Mouse (Mus musculus) kidney, adult 2 months (tissue): ENCODE data around the gene Macrod2. TPM values are rescaled to one million over a fixed set of nuclear protein-coding genes. Genes with fewer than 3 reads are reported as not detected.

Experiments used
- DNase-seq: peaks from one replicate; pipeline ENCODE4 v3.0.0; 2021
- H3K27ac ChIP-seq: fragments of 200-500 bp; 2 replicates; pipeline ENCODE4 v1.5.1; 2012; ENCODE audit warnings: low read depth, low read length, control low read depth, inconsistent platforms; ENCODE audit not compliant: insufficient read depth
- H3K27me3 ChIP-seq: fragments of 200-500 bp; replicated peaks from 2 replicates; pipeline ENCODE4 v1.6.1; 2012; ENCODE audit warnings: mild to moderate bottlenecking, moderate library complexity, low read length, inconsistent platforms; ENCODE audit not compliant: control insufficient read depth, insufficient read depth
- H3K36me3 ChIP-seq: fragments of 200-500 bp; 2 replicates; pipeline ENCODE4 v1.6.1; 2012; ENCODE audit warnings: mild to moderate bottlenecking, moderate library complexity, low read length, inconsistent platforms; ENCODE audit not compliant: control insufficient read depth, insufficient read depth
- H3K4me1 ChIP-seq: fragments of 200-500 bp; 2 replicates; pipeline ENCODE4 v1.6.1; 2011; ENCODE audit warnings: low read length; ENCODE audit not compliant: control insufficient read depth, insufficient read depth
- H3K4me3 ChIP-seq: fragments of 200-500 bp; 2 replicates; pipeline ENCODE4 v1.5.1; 2011; ENCODE audit warnings: mild to moderate bottlenecking, low read depth, low read length, control low read depth; ENCODE audit not compliant: insufficient read depth
- CTCF ChIP-seq: fragments of 200-500 bp; conservative IDR thresholded peaks from 2 replicates; pipeline ENCODE4 v1.5.1; 2011; ENCODE audit warnings: low read depth, mild to moderate bottlenecking, control low read depth, low read length, moderate library complexity, mixed read lengths; ENCODE audit not compliant: insufficient read depth, insufficient read length
- POLR2A ChIP-seq: fragments of 200-500 bp; IDR thresholded peaks from one replicate; pipeline ENCODE4 v1.6.1; 2011; ENCODE audit warnings: low read depth, low read length, control low read depth
- WGBS: fragments of 180-500 bp; shearing (Covaris S2); methylation state at CpG from one replicate; pipeline ENCODE4 v1.1.7; 2018; 5-methylcytosine and 5-hydroxymethylcytosine counted together
- polyA plus RNA-seq: library from polyadenylated mRNA; depleted of rRNA; stranded (reverse); fragments of >200 nt; gene quantifications from 2 replicates; pipeline ENCODE4 v1.2.3, GENCODE M21; 2012

Macrod2 gene
- polyA plus RNA-seq, 1 experiment: 9.8 TPM

GRCm38 (mm10) chr2:140906123-140906522 lies 511.0 kb downstream of the Macrod2 start:
- no peak for DNase-seq
- no peaks in the 10 kb centered on the region; the same call in 1 of the 2 replicates for H3K4me1 ChIP-seq
- no peak overlapping the region for H3K4me3 ChIP-seq
- no peaks in the 10 kb centered on the region for H3K36me3 ChIP-seq
- no peak for TF ChIP-seq POLR2A
- TF ChIP-seq CTCF: no peak
- H3K27ac ChIP-seq: no peak overlapping the region
- H3K27me3 ChIP-seq: no peaks in the 10 kb centered on the region
- 52% methylated on average over 3 of the region's 3 CpGs for WGBS

DNA sequence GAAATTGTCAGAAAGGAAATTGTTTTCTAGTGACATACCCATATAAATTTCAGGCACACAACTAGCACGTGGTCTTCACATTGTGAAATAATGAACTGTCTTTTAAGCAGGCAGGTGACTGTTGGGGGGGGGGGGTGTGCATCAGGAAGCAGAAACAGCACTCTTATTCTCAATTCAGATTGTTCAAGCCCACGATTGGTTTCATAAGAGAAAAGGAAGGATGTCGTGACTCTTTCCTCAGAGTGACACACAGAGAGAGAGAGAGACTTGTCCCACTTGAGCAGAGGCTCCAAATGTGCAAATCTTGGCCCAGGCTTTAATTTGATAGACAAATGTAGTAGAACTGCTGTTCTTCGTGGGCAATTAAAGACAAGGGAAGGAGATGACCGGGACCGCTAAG lies 516.4 kb downstream of the Macrod2 start:
- Histone ChIP-seq H3K36me3 (no peaks in the 10 kb centered on the region), H3K4me1 (no peaks in the 10 kb centered on the region), H3K27ac (no peak overlapping the region), H3K27me3 (no peaks in the 10 kb centered on the region), H3K4me3 (no peak overlapping the region)
- no peak for DNase-seq
- TF ChIP-seq CTCF: no peak
- TF ChIP-seq POLR2A: no peak
- 55% methylated on average over 6 of the region's 6 CpGs for WGBS

DNA sequence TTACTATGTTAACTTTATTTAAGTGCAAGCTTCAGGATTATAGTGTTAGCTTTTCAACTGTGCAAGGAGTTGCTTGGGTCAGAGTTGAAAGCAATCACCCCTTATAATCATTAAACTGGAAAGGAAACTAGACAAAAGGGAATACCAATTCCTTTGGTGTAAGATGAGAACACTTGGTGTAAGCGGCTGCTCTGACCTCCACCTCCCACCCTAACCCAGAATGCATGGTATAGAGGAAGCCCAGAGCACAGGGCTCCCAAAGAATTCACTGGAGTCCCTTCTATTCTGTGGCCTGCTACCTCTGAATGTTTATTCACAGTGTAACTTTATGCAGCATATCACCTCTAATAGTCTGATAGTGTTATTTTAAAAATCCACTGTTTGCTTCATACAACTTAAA lies 517.1 kb downstream of the Macrod2 start:
- Histone ChIP-seq H3K4me1 (no peaks in the 10 kb centered on the region), H3K27me3 (no peaks in the 10 kb centered on the region), H3K36me3 (no peaks in the 10 kb centered on the region), H3K4me3 (no peak overlapping the region), H3K27ac (no peak overlapping the region)
- TF ChIP-seq CTCF (no peak), POLR2A (no peak)
- no peak for DNase-seq
- WGBS: 54% methylated on average over 1 of the region's 1 CpGs

GRCm38 (mm10) chr2:140912931-140913330 lies 517.8 kb downstream of the Macrod2 start:
- no peak for DNase-seq
- TF ChIP-seq CTCF: no peak
- TF ChIP-seq POLR2A: no peak
- H3K27me3 ChIP-seq: no peaks in the 10 kb centered on the region
- no peaks in the 10 kb centered on the region for H3K4me1 ChIP-seq
- no peak overlapping the region for H3K27ac ChIP-seq
- no peak overlapping the region for H3K4me3 ChIP-seq
- WGBS: 70% methylated on average over 2 of the region's 2 CpGs
- no peaks in the 10 kb centered on the region for H3K36me3 ChIP-seq

GRCm38 (mm10) chr2:140913679-140914412 lies 518.7 kb downstream of the Macrod2 start:
- Histone ChIP-seq H3K4me3 (no peak overlapping the region), H3K27me3 (no peaks in the 10 kb centered on the region), H3K36me3 (no peaks in the 10 kb centered on the region), H3K4me1 (no peaks in the 10 kb centered on the region), H3K27ac (no peak overlapping the region)
- 86% methylated on average over 7 of the region's 7 CpGs for WGBS
- no peak for DNase-seq
- TF ChIP-seq POLR2A (no peak), CTCF (no peak)

DNA sequence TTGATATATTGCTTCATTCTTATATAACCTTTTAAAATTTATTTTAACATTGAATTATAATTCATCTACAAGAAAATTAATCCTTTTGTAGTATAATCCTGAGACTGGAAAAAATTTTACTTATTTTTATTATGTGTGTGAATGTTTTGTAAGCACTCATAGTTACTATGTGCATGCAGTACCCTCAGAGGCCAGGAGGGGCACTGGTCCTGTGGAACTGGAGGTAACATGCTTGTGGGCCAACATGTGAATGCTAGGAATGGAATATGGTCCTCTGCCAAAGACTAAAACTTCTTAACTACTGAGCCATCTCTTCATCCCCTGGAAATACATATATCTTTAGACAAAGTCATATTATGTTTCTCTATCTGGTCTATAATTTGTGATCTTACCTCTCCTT lies 531.8 kb downstream of the Macrod2 start:
- no peak for DNase-seq
- H3K36me3 ChIP-seq: no peaks in the 10 kb centered on the region
- peak; percentile 42 for TF ChIP-seq CTCF
- no peak for TF ChIP-seq POLR2A

GRCm38 (mm10) chr2:140934483-140934882 lies 539.4 kb downstream of the Macrod2 start:
- no peak for DNase-seq
- no peaks in the 10 kb centered on the region for H3K36me3 ChIP-seq
- H3K4me3 ChIP-seq: no peak overlapping the region
- H3K27ac ChIP-seq: no peak overlapping the region
- TF ChIP-seq CTCF (no peak), POLR2A (no peak)
- H3K4me1 ChIP-seq: no peaks in the 10 kb centered on the region
- H3K27me3 ChIP-seq: no peaks in the 10 kb centered on the region
- 51% methylated on average over 1 of the region's 1 CpGs for WGBS

More for the DNA sequence above, 531.8 kb downstream of the Macrod2 start:
- Histone ChIP-seq H3K4me3 (no peak overlapping the region), H3K27me3 (no peaks in the 10 kb centered on the region), H3K27ac (no peak overlapping the region), H3K4me1 (no peaks in the 10 kb centered on the region)

DNA sequence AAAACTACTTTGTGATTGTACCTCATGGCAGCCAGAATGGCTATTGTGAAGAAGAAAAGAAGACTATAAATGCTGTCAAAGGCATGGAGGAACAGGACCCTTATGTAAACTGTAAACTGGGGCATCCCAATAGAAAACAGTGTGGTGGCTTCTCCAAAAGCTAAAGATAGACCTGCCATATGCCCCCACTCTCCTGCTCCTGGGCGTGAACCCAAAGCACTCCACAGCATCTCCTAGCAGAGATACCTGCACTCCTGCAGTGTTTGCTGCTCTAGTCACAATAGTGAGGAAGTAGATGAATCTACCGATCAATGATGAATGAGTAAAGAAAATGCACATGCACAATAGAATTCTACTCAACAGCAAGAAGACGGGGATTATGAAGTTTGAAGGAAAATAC lies 554.4 kb downstream of the Macrod2 start:
- no peaks in the 10 kb centered on the region for H3K36me3 ChIP-seq
- TF ChIP-seq CTCF: no peak
- no peak for TF ChIP-seq POLR2A
- DNase-seq: no peak
- WGBS: 97% methylated on average over 3 of the region's 3 CpGs
- H3K4me1 ChIP-seq: no peaks in the 10 kb centered on the region
- no peak overlapping the region for H3K27ac ChIP-seq
- no peaks in the 10 kb centered on the region for H3K27me3 ChIP-seq
- no peak overlapping the region for H3K4me3 ChIP-seq
